Mouse (Mus musculus): Measurements from ENCODE around the gene Cdc42bpb. TPM values are rescaled to one million over a fixed set of nuclear protein-coding genes. Genes with fewer than 3 reads are reported as not detected.
A peak's percentile ranks its signal among the peaks of the same experiment; 100 is the strongest.

Gene Cdc42bpb
- polyA plus RNA-seq, 1 experiment = 305 TPM

- WGBS = 61% methylated on average over 5 of the region's 5 CpGs
- DNase-seq = no peak
- H3K4me1 ChIP-seq (ENCODE audit: control insufficient read depth, insufficient read depth, low read length) = no peaks in the 10 kb centered on the region
- no peak overlapping the region for H3K4me3 ChIP-seq (replicated peaks; ENCODE audit: extremely low read depth, low read depth, low read length)
- TF ChIP-seq CTCF (IDR thresholded peaks at IDR 0.05; ENCODE audit: insufficient read depth, low read length) = no peak
- TF ChIP-seq POLR2A (IDR thresholded peaks at IDR 0.05; ENCODE audit: borderline replicate concordance, extremely low read depth, low read depth, low read length) = no peak
Observed at GRCm38 (mm10) chr12:111396997-111397396, 19.5 kb upstream of the Cdc42bpb start.

GRCm38 (mm10) chr12:111394008-111394407, 16.5 kb upstream of the Cdc42bpb start:
- no peak for TF ChIP-seq POLR2A (IDR thresholded peaks at IDR 0.05; ENCODE audit: borderline replicate concordance, extremely low read depth, low read depth, low read length)
- no peak for TF ChIP-seq CTCF (IDR thresholded peaks at IDR 0.05; ENCODE audit: insufficient read depth, low read length)
- no peak overlapping the region for H3K4me3 ChIP-seq (replicated peaks; ENCODE audit: extremely low read depth, low read depth, low read length)
- 87% methylated on average over 6 of the region's 6 CpGs for WGBS
- DNase-seq = no peak
- H3K4me1 ChIP-seq (ENCODE audit: control insufficient read depth, insufficient read depth, low read length) = no peaks in the 10 kb centered on the region

- TF ChIP-seq CTCF (IDR thresholded peaks at IDR 0.05; ENCODE audit: insufficient read depth, low read length) (no peak), POLR2A (IDR thresholded peaks at IDR 0.05; ENCODE audit: borderline replicate concordance, extremely low read depth, low read depth, low read length) (no peak)
- H3K4me3 ChIP-seq (replicated peaks; ENCODE audit: extremely low read depth, low read depth, low read length) = no peak overlapping the region
- 53% methylated on average over 4 of the region's 4 CpGs for WGBS
- no peak for DNase-seq
- peaks cover 2% of the 10 kb centered on the region for H3K4me1 ChIP-seq (ENCODE audit: control insufficient read depth, insufficient read depth, low read length)
Observed at GRCm38 (mm10) chr12:111387146-111387545, 9.6 kb upstream of the Cdc42bpb start.

GRCm38 (mm10) chr12:111386642-111387120, 9.2 kb upstream of the Cdc42bpb start:
- peak; percentile 51 for DNase-seq
- Histone ChIP-seq H3K4me1 (ENCODE audit: control insufficient read depth, insufficient read depth, low read length) (peaks cover 2% of the 10 kb centered on the region), H3K4me3 (replicated peaks; ENCODE audit: extremely low read depth, low read depth, low read length) (no peak overlapping the region)
- TF ChIP-seq CTCF (IDR thresholded peaks at IDR 0.05; ENCODE audit: insufficient read depth, low read length) (no peak), POLR2A (IDR thresholded peaks at IDR 0.05; ENCODE audit: borderline replicate concordance, extremely low read depth, low read depth, low read length) (no peak)
- WGBS = 13% methylated on average over 8 of the region's 8 CpGs

GRCm38 (mm10) chr12:111385883-111386641, 8.5 kb upstream of the Cdc42bpb start:
- TF ChIP-seq POLR2A (IDR thresholded peaks at IDR 0.05; ENCODE audit: borderline replicate concordance, extremely low read depth, low read depth, low read length) = no peak
- Histone ChIP-seq H3K4me3 (replicated peaks; ENCODE audit: extremely low read depth, low read depth, low read length) (no peak overlapping the region), H3K4me1 (ENCODE audit: control insufficient read depth, insufficient read depth, low read length) (peaks cover 2% of the 10 kb centered on the region)
- no peak for DNase-seq
- 66% methylated on average over 13 of the region's 13 CpGs for WGBS

- no peak for TF ChIP-seq CTCF (IDR thresholded peaks at IDR 0.05; ENCODE audit: insufficient read depth, low read length)
- no peak for TF ChIP-seq POLR2A (IDR thresholded peaks at IDR 0.05; ENCODE audit: borderline replicate concordance, extremely low read depth, low read depth, low read length)
- WGBS = 69% methylated on average over 12 of the region's 12 CpGs
- no peak overlapping the region for H3K4me3 ChIP-seq (replicated peaks; ENCODE audit: extremely low read depth, low read depth, low read length)
- no peak for DNase-seq
- H3K4me1 ChIP-seq (ENCODE audit: control insufficient read depth, insufficient read depth, low read length) = peaks cover 13% of the 10 kb centered on the region
Observed at GRCm38 (mm10) chr12:111378812-111379211, 1.3 kb upstream of the Cdc42bpb start.

GRCm38 (mm10) chr12:111377986-111378490, 520 bp upstream of the Cdc42bpb start:
- Histone ChIP-seq H3K4me3 (replicated peaks; ENCODE audit: extremely low read depth, low read depth, low read length) (peak overlapping the region; percentile 68), H3K4me1 (ENCODE audit: control insufficient read depth, insufficient read depth, low read length) (peaks cover 14% of the 10 kb centered on the region)
- TF ChIP-seq CTCF (IDR thresholded peaks at IDR 0.05; ENCODE audit: insufficient read depth, low read length) (no peak), POLR2A (IDR thresholded peaks at IDR 0.05; ENCODE audit: borderline replicate concordance, extremely low read depth, low read depth, low read length) (no peak)
- no peak for DNase-seq
- under 1% methylated on average over 32 of the region's 32 CpGs for WGBS

- no peak for TF ChIP-seq CTCF (IDR thresholded peaks at IDR 0.05; ENCODE audit: insufficient read depth, low read length)
- peak; percentile 56; the same call in 1 of the 2 replicates for TF ChIP-seq POLR2A (IDR thresholded peaks at IDR 0.05; ENCODE audit: borderline replicate concordance, extremely low read depth, low read depth, low read length)
- WGBS = 1% methylated on average over 47 of the region's 49 CpGs
- Histone ChIP-seq H3K4me1 (ENCODE audit: control insufficient read depth, insufficient read depth, low read length) (peaks cover 14% of the 10 kb centered on the region), H3K4me3 (replicated peaks; ENCODE audit: extremely low read depth, low read depth, low read length) (peak overlapping the region; percentile 68)
- DNase-seq = peak; percentile 66
Observed at GRCm38 (mm10) chr12:111376826-111377331, 639 bp downstream of the Cdc42bpb start.

- peaks cover 14% of the 10 kb centered on the region for H3K4me1 ChIP-seq (ENCODE audit: control insufficient read depth, insufficient read depth, low read length)
- no peak for TF ChIP-seq POLR2A (IDR thresholded peaks at IDR 0.05; ENCODE audit: borderline replicate concordance, extremely low read depth, low read depth, low read length)
- no peak for TF ChIP-seq CTCF (IDR thresholded peaks at IDR 0.05; ENCODE audit: insufficient read depth, low read length)
- 2% methylated on average over 6 of the region's 6 CpGs for WGBS
- H3K4me3 ChIP-seq (replicated peaks; ENCODE audit: extremely low read depth, low read depth, low read length) = peak overlapping the region; percentile 57
- DNase-seq = no peak
Observed at GRCm38 (mm10) chr12:111376053-111376452, 1.5 kb downstream of the Cdc42bpb start.

GRCm38 (mm10) chr12:111375559-111375958, 2.0 kb downstream of the Cdc42bpb start:
- peaks cover 14% of the 10 kb centered on the region for H3K4me1 ChIP-seq (ENCODE audit: control insufficient read depth, insufficient read depth, low read length)
- DNase-seq = no peak
- TF ChIP-seq POLR2A (IDR thresholded peaks at IDR 0.05; ENCODE audit: borderline replicate concordance, extremely low read depth, low read depth, low read length) (no peak), CTCF (IDR thresholded peaks at IDR 0.05; ENCODE audit: insufficient read depth, low read length) (no peak)
- peak overlapping the region; percentile 57 for H3K4me3 ChIP-seq (replicated peaks; ENCODE audit: extremely low read depth, low read depth, low read length)
- WGBS = 6% methylated on average over 12 of the region's 12 CpGs
